Mouse (Mus musculus) hindbrain, postnatal 0 days (tissue): Measurements from ENCODE around the gene Olfr1306. TPM values are rescaled to one million over a fixed set of nuclear protein-coding genes. Genes with fewer than 3 reads are reported as not detected.

Source experiments
- ATAC-seq: fragments of 200-750 bp; cut with Nextera tagmentation; 2 replicates; pipeline ENCODE4 v1.8.0; 2017; ENCODE audit warnings: mild to moderate bottlenecking, moderate TSS enrichment, moderate library complexity
- DNase-seq: peaks from one replicate; pipeline ENCODE4 v3.0.0-alpha.2; 2015; ENCODE audit warnings: low spot score
- H3K27ac ChIP-seq: fragments of 300-500 bp; sonication (generic); 2 replicates; pipeline ENCODE4 v1.5.1; 2014; ENCODE audit warnings: mild to moderate bottlenecking
- H3K27me3 ChIP-seq: fragments of 300-500 bp; sonication (generic); 2 replicates; pipeline ENCODE4 v1.6.1; 2014; ENCODE audit warnings: low read length, mixed read lengths; ENCODE audit not compliant: insufficient read depth
- H3K36me3 ChIP-seq: fragments of 300-500 bp; sonication (generic); 2 replicates; pipeline ENCODE4 v1.6.1; 2014; ENCODE audit warnings: low read length, mixed read lengths; ENCODE audit not compliant: insufficient read depth
- H3K4me1 ChIP-seq: fragments of 300-500 bp; sonication (generic); 2 replicates; pipeline ENCODE4 v1.6.1; 2014; ENCODE audit warnings: antibody characterized with exemption, low read length, mixed read lengths; ENCODE audit not compliant: insufficient read depth
- H3K4me2 ChIP-seq: fragments of 300-500 bp; sonication (generic); 2 replicates; pipeline ENCODE4 v1.6.1; 2014; ENCODE audit warnings: low read depth, mild to moderate bottlenecking, low read length, moderate library complexity, mixed read lengths
- H3K4me3 ChIP-seq: fragments of 300-500 bp; sonication (generic); 2 replicates; pipeline ENCODE4 v1.5.1; 2014; ENCODE audit warnings: low read length
- H3K9ac ChIP-seq: fragments of 300-500 bp; sonication (generic); replicated peaks from 2 replicates; pipeline ENCODE4 v1.6.1; 2014; ENCODE audit warnings: mild to moderate bottlenecking, low read length, moderate library complexity, mixed read lengths
- H3K9me3 ChIP-seq: fragments of 300-500 bp; sonication (generic); 2 replicates; pipeline ENCODE4 v1.6.1; 2016; ENCODE audit warnings: low read length, mixed read lengths
- CTCF ChIP-seq: IDR thresholded peaks from 2 replicates; pipeline ENCODE4 v1.5.1; 2016; ENCODE audit warnings: antibody characterized with exemption, control low read depth, low read depth
- WGBS: fragments of 180-500 bp; shearing (Covaris S2); extraction: QIAGEN DNeasy Blood & Tissue Kit; methylation state at CpG from one replicate; pipeline ENCODE4 v1.1.7; 2014; 5-methylcytosine and 5-hydroxymethylcytosine counted together
- polyA plus RNA-seq: library from polyadenylated mRNA; unstranded; fragments of >200 nt; fragmentation: Nextera tagmentation; extraction: Ambion mirVana; gene quantifications from 2 replicates; pipeline ENCODE4 v1.2.1, GENCODE M21; 2015
- total RNA-seq: library from RNA; depleted of rRNA; stranded (reverse); fragments of >200 nt; gene quantifications from 2 replicates; pipeline ENCODE4 v1.2.3, GENCODE M21; 2014; rRNA removed

Olfr1306 gene
- not detected in 2 replicates for total RNA-seq
- not detected in 2 replicates for polyA plus RNA-seq

DNA sequence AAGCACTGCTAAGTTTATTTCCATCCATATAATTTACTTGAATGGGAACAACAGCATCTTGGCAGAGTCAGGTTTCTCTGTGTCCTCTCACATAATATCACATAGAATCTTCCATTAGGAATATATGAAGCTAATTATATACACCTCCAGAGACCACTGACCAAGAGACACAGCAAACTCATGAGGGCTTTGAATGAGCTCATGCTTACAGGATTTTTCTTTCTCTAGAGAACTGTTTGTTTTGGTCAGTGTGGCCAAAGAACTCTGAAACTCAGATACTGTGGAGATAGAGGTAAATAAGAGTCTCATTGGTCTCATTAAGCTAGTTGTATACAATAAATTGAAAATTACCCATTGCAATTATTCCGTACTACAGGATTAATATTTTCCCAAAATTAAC is at the start of gene Olfr1306:
Gene Olfr1306, minus strand, starts transcription at position 101 of the 400 bp plus-strand sequence.
- H3K36me3 ChIP-seq = no peaks in the 10 kb centered on the region
- H3K4me1 ChIP-seq = no peaks in the 10 kb centered on the region
- DNase-seq (no peak), ATAC-seq (no peak)
- WGBS = 83% methylated on average over 1 of the region's 1 CpGs
- no peaks in the 10 kb centered on the region for H3K27me3 ChIP-seq
- no peak within 1 kb of the TSS for H3K9ac ChIP-seq
- no peaks in the 10 kb centered on the region for H3K9me3 ChIP-seq
- no peak for TF ChIP-seq CTCF
- H3K4me3 ChIP-seq = no peak within 1 kb of the TSS
- H3K27ac ChIP-seq = no peak within 1 kb of the TSS
- no peak within 1 kb of the TSS for H3K4me2 ChIP-seq

DNA sequence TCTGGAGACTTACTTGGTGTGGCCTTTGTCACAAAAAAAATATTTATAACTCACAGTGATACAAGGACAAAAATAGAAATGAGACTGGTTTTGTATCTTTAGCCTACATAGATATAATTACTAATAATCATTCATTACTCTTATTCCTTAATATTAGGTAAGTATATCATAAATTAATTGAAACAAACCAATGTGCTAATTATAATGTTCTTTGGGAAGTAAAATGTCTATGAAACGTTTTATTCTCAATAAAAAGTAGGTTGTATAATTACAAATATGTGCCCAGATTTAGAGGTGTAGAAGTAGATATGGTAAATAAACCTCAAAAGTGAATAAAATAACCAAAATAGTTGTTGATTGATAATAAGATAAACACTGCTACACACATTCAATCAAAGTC is 48.8 kb upstream of the Olfr1306 start, which contains the start of gene Olfr1308:
Gene Olfr1308, minus strand, starts transcription at position 101 of the 400 bp plus-strand sequence.
- Histone ChIP-seq H3K9ac (no peak within 1 kb of the TSS), H3K36me3 (no peaks in the 10 kb centered on the region), H3K4me1 (no peaks in the 10 kb centered on the region), H3K27ac (no peak within 1 kb of the TSS), H3K27me3 (no peaks in the 10 kb centered on the region), H3K4me3 (no peak within 1 kb of the TSS), H3K9me3 (no peaks in the 10 kb centered on the region), H3K4me2 (no peak within 1 kb of the TSS)
- TF ChIP-seq CTCF = no peak
- ATAC-seq (no peak), DNase-seq (no peak)
- 56% methylated on average over 1 of the region's 1 CpGs for WGBS

GRCm38 (mm10) chr2:111949340-111949739 is 33.3 kb upstream of the Olfr1306 start, which contains the start of gene Olfr1307:
Gene Olfr1307 (minus strand): TSS chr2:111949440.
- H3K9ac ChIP-seq = no peak within 1 kb of the TSS
- H3K27ac ChIP-seq = no peak within 1 kb of the TSS
- no peaks in the 10 kb centered on the region for H3K36me3 ChIP-seq
- ATAC-seq (no peak), DNase-seq (no peak)
- no peaks in the 10 kb centered on the region for H3K4me1 ChIP-seq
- TF ChIP-seq CTCF = no peak
- no peak within 1 kb of the TSS for H3K4me2 ChIP-seq
- H3K27me3 ChIP-seq = no peaks in the 10 kb centered on the region
- H3K9me3 ChIP-seq = no peaks in the 10 kb centered on the region
- WGBS = 74% methylated on average over 1 of the region's 1 CpGs
- H3K4me3 ChIP-seq = no peak within 1 kb of the TSS

- TF ChIP-seq CTCF = no peak
- no peaks in the 10 kb centered on the region for H3K36me3 ChIP-seq
- 89% methylated on average over 2 of the region's 2 CpGs for WGBS
- H3K27ac ChIP-seq = no peak within 1 kb of the TSS
- no peaks in the 10 kb centered on the region for H3K27me3 ChIP-seq
- DNase-seq (no peak), ATAC-seq (no peak)
- H3K9me3 ChIP-seq = no peaks in the 10 kb centered on the region
- no peak within 1 kb of the TSS for H3K4me2 ChIP-seq
- H3K4me3 ChIP-seq = no peak within 1 kb of the TSS
- H3K4me1 ChIP-seq = no peaks in the 10 kb centered on the region
- H3K9ac ChIP-seq = no peak within 1 kb of the TSS
Measured at GRCm38 (mm10) chr2:111877049-111877448, 39.0 kb downstream of the Olfr1306 start, which contains the start of gene Olfr1305. Gene Olfr1305 (minus strand): TSS chr2:111877149.

Other genes starting within 250 kb of the Olfr1306 start
- gene Olfr1301, start 165.3 kb downstream of the Olfr1306 start, total RNA-seq = not detected in 2 replicates
- gene Olfr1301, start 165.3 kb downstream of the Olfr1306 start, polyA plus RNA-seq = not detected in 2 replicates
- not detected in 2 replicates for gene Olfr1302, start 138.8 kb downstream of the Olfr1306 start, total RNA-seq
- 0.10 TPM in 1 of 2 replicates, not detected in the other for gene Olfr1302, start 138.8 kb downstream of the Olfr1306 start, polyA plus RNA-seq
- gene Olfr1303, start 95.9 kb downstream of the Olfr1306 start, total RNA-seq = not detected in 2 replicates
- gene Olfr1303, start 95.9 kb downstream of the Olfr1306 start, polyA plus RNA-seq = not detected in 2 replicates
- not detected in 2 replicates for gene Olfr1305, start 39.1 kb downstream of the Olfr1306 start, total RNA-seq
- gene Olfr1305, start 39.1 kb downstream of the Olfr1306 start, polyA plus RNA-seq = not detected in 2 replicates
- not detected in 2 replicates for gene Olfr1307, start 33.2 kb upstream of the Olfr1306 start, total RNA-seq
- not detected in 2 replicates for gene Olfr1307, start 33.2 kb upstream of the Olfr1306 start, polyA plus RNA-seq
- not detected in 2 replicates for gene Olfr1308, start 48.7 kb upstream of the Olfr1306 start, total RNA-seq
- not detected in 2 replicates for gene Olfr1308, start 48.7 kb upstream of the Olfr1306 start, polyA plus RNA-seq
- gene Olfr1309, start 74.0 kb upstream of the Olfr1306 start, total RNA-seq = 0.11 TPM in 1 of 2 replicates, not detected in the other
- gene Olfr1309, start 74.0 kb upstream of the Olfr1306 start, polyA plus RNA-seq = not detected in 2 replicates
- not detected in 2 replicates for gene Olfr1310, start 96.4 kb upstream of the Olfr1306 start, total RNA-seq
- gene Olfr1310, start 96.4 kb upstream of the Olfr1306 start, polyA plus RNA-seq = not detected in 2 replicates
- gene Olfr1311, start 108.1 kb upstream of the Olfr1306 start, total RNA-seq = not detected in 2 replicates
- not detected in 2 replicates for gene Olfr1311, start 108.1 kb upstream of the Olfr1306 start, polyA plus RNA-seq
- gene Olfr1312, start 134.0 kb upstream of the Olfr1306 start, total RNA-seq = not detected in 2 replicates
- gene Olfr1312, start 134.0 kb upstream of the Olfr1306 start, polyA plus RNA-seq = not detected in 2 replicates
- gene Olfr1313, start 161.6 kb upstream of the Olfr1306 start, total RNA-seq = not detected in 2 replicates
- gene Olfr1313, start 161.6 kb upstream of the Olfr1306 start, polyA plus RNA-seq = not detected in 2 replicates
- gene Olfr1314, start 180.5 kb upstream of the Olfr1306 start, total RNA-seq = not detected in 2 replicates
- not detected in 2 replicates for gene Olfr1314, start 180.5 kb upstream of the Olfr1306 start, polyA plus RNA-seq
- gene Olfr1315-ps1, start 199.2 kb upstream of the Olfr1306 start, total RNA-seq = 0.21 TPM in 1 of 2 replicates, not detected in the other
- not detected in 2 replicates for gene Olfr1315-ps1, start 199.2 kb upstream of the Olfr1306 start, polyA plus RNA-seq
- gene Olfr1316, start 218.7 kb upstream of the Olfr1306 start, total RNA-seq = not detected in 2 replicates
- not detected in 2 replicates for gene Olfr1316, start 218.7 kb upstream of the Olfr1306 start, polyA plus RNA-seq
- gene Olfr1317, start 224.1 kb upstream of the Olfr1306 start, total RNA-seq = not detected in 2 replicates
- gene Olfr1317, start 224.1 kb upstream of the Olfr1306 start, polyA plus RNA-seq = not detected in 2 replicates
- gene Olfr1318, start 237.9 kb upstream of the Olfr1306 start, total RNA-seq = not detected in 2 replicates
- gene Olfr1318, start 237.9 kb upstream of the Olfr1306 start, polyA plus RNA-seq = 0.14 TPM in 2 replicates